Mouse (Mus musculus): Measurements from ENCODE around the gene Lrrc4. TPM values are rescaled to one million over a fixed set of nuclear protein-coding genes. Genes with fewer than 3 reads are reported as not detected.

The Lrrc4 gene
- polyA plus RNA-seq, 1 experiment: 0.53 TPM

DNA sequence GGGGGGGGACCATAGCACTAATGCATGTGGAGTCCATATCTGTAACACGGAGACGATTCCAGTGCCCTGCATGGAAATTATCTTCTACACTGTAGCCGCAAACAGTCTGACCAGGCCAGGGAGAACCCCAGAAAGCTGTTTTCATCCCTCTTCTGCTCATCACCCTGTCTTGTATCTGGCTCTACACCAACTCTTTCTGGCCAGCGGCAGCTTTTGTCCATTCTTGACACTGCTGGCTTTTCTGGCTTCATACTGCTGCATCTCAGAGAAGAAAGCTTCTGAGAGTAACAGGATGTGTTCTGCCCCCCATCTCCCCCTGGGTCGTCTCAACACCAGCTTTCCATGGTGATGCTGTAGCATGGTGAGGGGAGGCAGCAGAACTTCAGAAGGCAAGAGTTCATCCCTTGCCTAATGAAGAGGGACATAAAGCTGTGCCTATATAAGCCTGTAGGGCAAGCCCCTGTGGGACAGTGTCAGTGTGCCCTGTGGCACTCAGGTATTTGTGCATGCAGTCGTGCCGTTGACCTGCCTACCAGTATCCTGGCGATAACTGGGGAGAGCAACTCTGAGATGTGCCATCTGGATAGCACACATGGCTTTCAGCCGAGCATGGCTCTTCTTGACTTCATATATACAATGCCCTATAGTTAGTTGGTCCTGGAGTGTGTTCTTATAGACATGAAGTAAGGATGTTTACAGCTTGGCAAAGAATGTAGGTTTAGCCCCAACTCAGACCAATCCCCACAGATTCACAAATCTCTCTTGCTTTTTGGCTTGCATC, 111.0 kb downstream of the Lrrc4 start:
- peaks cover 1% of the 10 kb centered on the region for H3K36me3 ChIP-seq (ENCODE audit: control insufficient read depth, insufficient read depth, low read length)
- TF ChIP-seq CTCF (IDR thresholded peaks at IDR 0.05; ENCODE audit: extremely low read depth, insufficient read depth, insufficient read length, insufficient replicate concordance) (no peak), POLR2A (IDR thresholded peaks at IDR 0.05; ENCODE audit: low read depth, low read length) (no peak)
- H3K4me1 ChIP-seq (ENCODE audit: control insufficient read depth, insufficient read depth, insufficient read length): no peaks in the 10 kb centered on the region
- H3K27me3 ChIP-seq (ENCODE audit: control insufficient read depth, insufficient read depth, low read length): no peaks in the 10 kb centered on the region
- 94% methylated on average over 9 of the region's 9 CpGs for WGBS
- no peak overlapping the region for H3K27ac ChIP-seq (ENCODE audit: insufficient read depth, low read length)
- DNase-seq (ENCODE audit: low read depth in 1 of 2, low spot score in 2 of 2): no peak
- no peak overlapping the region for H3K4me3 ChIP-seq (ENCODE audit: extremely low read depth, insufficient read depth, insufficient read length)

DNA sequence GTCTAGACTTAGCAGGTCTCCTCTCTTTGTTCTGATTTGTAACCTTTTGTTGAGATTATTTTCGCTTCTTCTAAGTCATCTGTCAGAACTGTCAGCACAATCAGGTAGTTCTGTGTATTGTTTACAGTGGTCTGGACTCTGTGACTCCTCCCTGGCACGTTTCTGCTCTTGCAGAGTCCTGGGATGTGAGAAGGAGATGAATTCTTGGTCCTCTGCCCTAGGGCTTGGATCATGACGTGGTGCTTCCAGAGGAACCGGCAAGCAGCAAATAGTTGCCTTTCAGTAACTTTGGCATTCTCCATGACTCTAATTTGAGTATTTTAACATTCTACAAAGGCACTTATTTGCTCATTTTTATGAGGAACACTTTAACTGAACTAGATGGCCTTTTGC, 113.7 kb downstream of the Lrrc4 start:
- TF ChIP-seq POLR2A (IDR thresholded peaks at IDR 0.05; ENCODE audit: low read depth, low read length) (no peak), CTCF (IDR thresholded peaks at IDR 0.05; ENCODE audit: extremely low read depth, insufficient read depth, insufficient read length, insufficient replicate concordance) (no peak)
- Histone ChIP-seq H3K4me3 (ENCODE audit: extremely low read depth, insufficient read depth, insufficient read length) (no peak overlapping the region), H3K27ac (ENCODE audit: insufficient read depth, low read length) (no peak overlapping the region), H3K27me3 (ENCODE audit: control insufficient read depth, insufficient read depth, low read length) (no peaks in the 10 kb centered on the region), H3K36me3 (ENCODE audit: control insufficient read depth, insufficient read depth, low read length) (no peaks in the 10 kb centered on the region), H3K4me1 (ENCODE audit: control insufficient read depth, insufficient read depth, insufficient read length) (no peaks in the 10 kb centered on the region)
- 86% methylated on average over 4 of the region's 4 CpGs for WGBS
- no peak for DNase-seq (ENCODE audit: low read depth in 1 of 2, low spot score in 2 of 2)

DNA sequence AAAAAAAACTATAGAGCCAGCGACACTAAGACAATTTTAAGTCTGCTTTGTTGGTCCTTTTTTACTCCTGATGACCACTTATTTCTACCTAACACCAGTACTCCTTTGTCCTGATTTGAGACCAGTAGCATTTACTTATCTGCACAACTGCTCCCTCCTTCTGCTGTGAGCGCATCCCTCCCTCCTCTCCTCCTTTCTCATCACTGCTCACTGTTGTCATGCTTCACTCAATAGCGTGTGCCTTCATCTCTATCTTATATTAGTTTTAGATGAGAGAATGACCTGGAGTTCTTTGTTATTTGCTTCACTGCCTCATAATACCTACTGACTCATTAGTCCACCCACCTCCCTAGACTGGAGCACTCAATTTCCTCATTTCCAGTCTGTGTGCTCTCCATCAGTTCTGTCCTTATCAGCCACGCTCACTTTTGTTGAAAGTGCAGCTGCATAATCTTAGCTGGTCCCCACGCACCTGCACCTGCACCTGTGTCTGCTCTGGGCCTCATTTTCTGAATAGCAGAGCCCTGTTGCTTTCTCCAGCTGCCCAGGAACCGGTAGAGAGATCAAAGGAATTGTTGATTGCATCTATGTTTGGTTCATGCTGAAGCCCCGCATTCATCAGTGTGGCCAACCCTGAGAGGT, 114.2 kb downstream of the Lrrc4 start:
- 67% methylated on average over 7 of the region's 7 CpGs for WGBS
- TF ChIP-seq CTCF (IDR thresholded peaks at IDR 0.05; ENCODE audit: extremely low read depth, insufficient read depth, insufficient read length, insufficient replicate concordance): no peak
- Histone ChIP-seq H3K36me3 (ENCODE audit: control insufficient read depth, insufficient read depth, low read length) (no peaks in the 10 kb centered on the region), H3K27ac (ENCODE audit: insufficient read depth, low read length) (no peak overlapping the region), H3K4me1 (ENCODE audit: control insufficient read depth, insufficient read depth, insufficient read length) (no peaks in the 10 kb centered on the region), H3K4me3 (ENCODE audit: extremely low read depth, insufficient read depth, insufficient read length) (no peak overlapping the region), H3K27me3 (ENCODE audit: control insufficient read depth, insufficient read depth, low read length) (no peaks in the 10 kb centered on the region)
- DNase-seq (ENCODE audit: low read depth in 1 of 2, low spot score in 2 of 2): no peak

GRCm38 (mm10) chr6:28710035-28710434, 121.5 kb downstream of the Lrrc4 start:
- Histone ChIP-seq H3K4me3 (ENCODE audit: extremely low read depth, insufficient read depth, insufficient read length) (no peak overlapping the region), H3K27me3 (ENCODE audit: control insufficient read depth, insufficient read depth, low read length) (no peaks in the 10 kb centered on the region), H3K36me3 (ENCODE audit: control insufficient read depth, insufficient read depth, low read length) (peaks cover 3% of the 10 kb centered on the region), H3K27ac (ENCODE audit: insufficient read depth, low read length) (no peak overlapping the region), H3K4me1 (ENCODE audit: control insufficient read depth, insufficient read depth, insufficient read length) (no peaks in the 10 kb centered on the region)
- WGBS: 60% methylated on average over 2 of the region's 2 CpGs
- TF ChIP-seq CTCF (IDR thresholded peaks at IDR 0.05; ENCODE audit: extremely low read depth, insufficient read depth, insufficient read length, insufficient replicate concordance): no peak
- TF ChIP-seq POLR2A (IDR thresholded peaks at IDR 0.05; ENCODE audit: low read depth, low read length): no peak
- no peak for DNase-seq (ENCODE audit: low read depth in 1 of 2, low spot score in 2 of 2)

- peaks cover 2% of the 10 kb centered on the region; the same call in 1 of the 2 replicates for H3K36me3 ChIP-seq (ENCODE audit: control insufficient read depth, insufficient read depth, low read length)
- H3K27me3 ChIP-seq (ENCODE audit: control insufficient read depth, insufficient read depth, low read length): no peaks in the 10 kb centered on the region
- H3K4me3 ChIP-seq (ENCODE audit: extremely low read depth, insufficient read depth, insufficient read length): no peak overlapping the region
- no peak for DNase-seq (ENCODE audit: low read depth in 1 of 2, low spot score in 2 of 2)
- TF ChIP-seq CTCF (IDR thresholded peaks at IDR 0.05; ENCODE audit: extremely low read depth, insufficient read depth, insufficient read length, insufficient replicate concordance) (no peak), POLR2A (IDR thresholded peaks at IDR 0.05; ENCODE audit: low read depth, low read length) (no peak)
- WGBS: 84% methylated on average over 12 of the region's 12 CpGs
- no peaks in the 10 kb centered on the region for H3K4me1 ChIP-seq (ENCODE audit: control insufficient read depth, insufficient read depth, insufficient read length)
- H3K27ac ChIP-seq (ENCODE audit: insufficient read depth, low read length): no peak overlapping the region
These were observed 124.5 kb downstream of the Lrrc4 start for GRCm38 (mm10) chr6:28706976-28707592.

DNA sequence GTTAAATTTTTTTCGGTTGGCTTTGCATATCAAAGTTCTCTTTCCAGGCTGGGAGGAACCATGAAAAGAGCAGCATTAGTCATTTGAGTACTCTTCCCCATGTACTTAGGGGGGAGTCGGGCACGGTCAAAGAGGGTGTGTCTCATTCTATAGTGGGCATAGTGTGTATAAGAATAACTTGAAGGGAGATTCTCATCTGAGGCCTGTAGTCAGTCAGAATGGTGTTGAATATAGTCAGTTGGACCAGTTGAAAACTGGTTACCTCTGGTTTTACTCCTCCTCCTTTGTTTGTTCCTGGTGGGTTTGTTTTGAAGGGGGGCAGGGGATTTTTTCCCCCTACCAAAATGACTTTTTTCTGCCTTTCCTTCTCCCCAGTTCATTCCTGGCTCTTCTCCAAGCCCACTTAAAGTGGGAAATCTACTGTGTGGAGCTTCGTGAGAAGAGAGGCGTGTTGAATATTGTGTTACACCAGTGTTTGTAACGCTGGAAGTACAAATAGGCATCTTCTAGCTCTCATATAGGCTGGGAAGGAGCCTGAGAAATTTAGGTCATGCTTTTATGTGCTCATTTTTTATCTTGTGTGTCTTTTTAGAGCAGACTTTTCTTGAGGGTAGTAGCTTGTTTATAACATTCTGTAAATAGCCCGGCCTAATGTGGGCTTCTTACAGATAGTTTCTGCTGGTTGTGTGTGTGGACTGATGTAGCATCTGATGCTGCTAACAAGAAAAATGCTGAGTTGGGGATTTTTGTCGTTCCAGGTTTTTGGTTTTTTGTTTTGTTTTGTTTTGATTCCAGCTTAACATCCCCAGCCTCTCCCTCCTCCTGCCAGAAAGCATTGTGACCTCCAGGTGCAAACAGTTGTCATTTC, 125.2 kb downstream of the Lrrc4 start:
- no peak for DNase-seq (ENCODE audit: low read depth in 1 of 2, low spot score in 2 of 2)
- TF ChIP-seq POLR2A (IDR thresholded peaks at IDR 0.05; ENCODE audit: low read depth, low read length) (no peak), CTCF (IDR thresholded peaks at IDR 0.05; ENCODE audit: extremely low read depth, insufficient read depth, insufficient read length, insufficient replicate concordance) (no peak)
- no peak overlapping the region for H3K27ac ChIP-seq (ENCODE audit: insufficient read depth, low read length)
- no peaks in the 10 kb centered on the region for H3K4me1 ChIP-seq (ENCODE audit: control insufficient read depth, insufficient read depth, insufficient read length)
- H3K36me3 ChIP-seq (ENCODE audit: control insufficient read depth, insufficient read depth, low read length): peaks cover 2% of the 10 kb centered on the region; the same call in 1 of the 2 replicates
- H3K4me3 ChIP-seq (ENCODE audit: extremely low read depth, insufficient read depth, insufficient read length): no peak overlapping the region
- 82% methylated on average over 8 of the region's 8 CpGs for WGBS
- H3K27me3 ChIP-seq (ENCODE audit: control insufficient read depth, insufficient read depth, low read length): no peaks in the 10 kb centered on the region
